Mouse (Mus musculus) embryonic facial prominence, embryonic 10.5 days (tissue): Measurements from ENCODE around the gene Tecpr1. TPM values are rescaled to one million over a fixed set of nuclear protein-coding genes. Genes with fewer than 3 reads are reported as not detected.
A peak's percentile ranks its signal among the peaks of the same experiment; 100 is the strongest.

Experiments used
- DNase-seq: peaks from one replicate; pipeline ENCODE4 v3.0.0-alpha.2; 2017; ENCODE audit warnings: low spot score
- H3K27ac ChIP-seq: fragments of 300-500 bp; sonication (generic); replicated peaks from 2 replicates; pipeline ENCODE4 v1.5.1; 2016; ENCODE audit warnings: mild to moderate bottlenecking
- H3K27me3 ChIP-seq: fragments of 300-500 bp; sonication (generic); replicated peaks from 2 replicates; pipeline ENCODE4 v1.6.1; 2016; ENCODE audit warnings: low read depth, mild to moderate bottlenecking; ENCODE audit not compliant: poor library complexity, severe bottlenecking
- H3K36me3 ChIP-seq: fragments of 300-500 bp; sonication (generic); replicated peaks from 2 replicates; pipeline ENCODE4 v1.6.1; 2016; ENCODE audit warnings: mild to moderate bottlenecking, moderate library complexity
- H3K4me1 ChIP-seq: fragments of 300-500 bp; sonication (generic); 2 replicates; pipeline ENCODE4 v1.6.1; 2016
- H3K4me3 ChIP-seq: fragments of 300-500 bp; sonication (generic); 2 replicates; pipeline ENCODE4 v1.5.1; 2016; ENCODE audit warnings: mild to moderate bottlenecking, moderate library complexity
- H3K9me3 ChIP-seq: fragments of 300-500 bp; sonication (generic); 2 replicates; pipeline ENCODE4 v1.6.1; 2016; ENCODE audit warnings: mild to moderate bottlenecking
- WGBS: fragments of 180-500 bp; shearing (Covaris S2); methylation state at CpG from one replicate; pipeline ENCODE4 v1.1.7; 2016; 5-methylcytosine and 5-hydroxymethylcytosine counted together
- polyA plus RNA-seq: library from polyadenylated mRNA; unstranded; fragments of >200 nt; fragmentation: Nextera tagmentation; extraction: Ambion mirVana; gene quantifications from 2 replicates; pipeline ENCODE4 v1.2.1, GENCODE M21; 2016

Tecpr1 gene
- polyA plus RNA-seq, 1 experiment from 2014 or later: 21.1 TPM

GRCm38 (mm10) chr5:144183248-144183559 lies 40.2 kb downstream of the Tecpr1 start:
- H3K4me3 ChIP-seq: no peak overlapping the region
- H3K27ac ChIP-seq: no peak overlapping the region
- peaks cover 80% of the 10 kb centered on the region for H3K36me3 ChIP-seq
- no peak for DNase-seq
- no peaks in the 10 kb centered on the region for H3K4me1 ChIP-seq
- WGBS: 81% methylated on average over 8 of the region's 8 CpGs
- no peaks in the 10 kb centered on the region for H3K9me3 ChIP-seq
- no peaks in the 10 kb centered on the region for H3K27me3 ChIP-seq

GRCm38 (mm10) chr5:144182542-144183247 lies 40.7 kb downstream of the Tecpr1 start:
- Histone ChIP-seq H3K9me3 (no peaks in the 10 kb centered on the region), H3K27me3 (no peaks in the 10 kb centered on the region), H3K36me3 (peaks cover 82% of the 10 kb centered on the region), H3K4me3 (no peak overlapping the region), H3K27ac (no peak overlapping the region), H3K4me1 (no peaks in the 10 kb centered on the region)
- DNase-seq: no peak
- WGBS: 80% methylated on average over 20 of the region's 20 CpGs

GRCm38 (mm10) chr5:144181249-144181648 lies 42.2 kb downstream of the Tecpr1 start:
- Histone ChIP-seq H3K27me3 (no peaks in the 10 kb centered on the region), H3K36me3 (peaks cover 88% of the 10 kb centered on the region), H3K4me1 (no peaks in the 10 kb centered on the region), H3K9me3 (no peaks in the 10 kb centered on the region), H3K27ac (no peak overlapping the region), H3K4me3 (no peak overlapping the region)
- WGBS: 96% methylated on average over 7 of the region's 7 CpGs
- no peak for DNase-seq

- H3K4me3 ChIP-seq: no peak overlapping the region
- H3K36me3 ChIP-seq: peaks cover 91% of the 10 kb centered on the region
- H3K27ac ChIP-seq: no peak overlapping the region
- DNase-seq: no peak
- no peaks in the 10 kb centered on the region for H3K9me3 ChIP-seq
- WGBS: 80% methylated on average over 6 of the region's 6 CpGs
- no peaks in the 10 kb centered on the region for H3K27me3 ChIP-seq
- no peaks in the 10 kb centered on the region for H3K4me1 ChIP-seq
These were observed 45.2 kb downstream of the Tecpr1 start for GRCm38 (mm10) chr5:144178216-144178615.

- H3K4me1 ChIP-seq: no peaks in the 10 kb centered on the region
- 93% methylated on average over 18 of the region's 18 CpGs for WGBS
- H3K27ac ChIP-seq: no peak overlapping the region
- H3K36me3 ChIP-seq: peaks cover 96% of the 10 kb centered on the region
- H3K9me3 ChIP-seq: no peaks in the 10 kb centered on the region
- no peaks in the 10 kb centered on the region for H3K27me3 ChIP-seq
- H3K4me3 ChIP-seq: no peak overlapping the region
- no peak for DNase-seq
These were observed 49.8 kb downstream of the Tecpr1 start for GRCm38 (mm10) chr5:144173648-144174047.

- Histone ChIP-seq H3K36me3 (peaks cover 86% of the 10 kb centered on the region), H3K27ac (no peak overlapping the region), H3K27me3 (no peaks in the 10 kb centered on the region), H3K4me3 (no peak overlapping the region), H3K9me3 (no peaks in the 10 kb centered on the region), H3K4me1 (no peaks in the 10 kb centered on the region)
- DNase-seq: no peak
- WGBS: 91% methylated on average over 8 of the region's 8 CpGs
These were observed 54.0 kb downstream of the Tecpr1 start for GRCm38 (mm10) chr5:144169275-144169975.

- Histone ChIP-seq H3K36me3 (peaks cover 84% of the 10 kb centered on the region), H3K9me3 (no peaks in the 10 kb centered on the region), H3K27me3 (no peaks in the 10 kb centered on the region), H3K4me1 (peaks cover 6% of the 10 kb centered on the region; the same call in 1 of the 2 replicates), H3K27ac (no peak overlapping the region), H3K4me3 (no peak overlapping the region)
- no peak for DNase-seq
- WGBS: 86% methylated on average over 3 of the region's 3 CpGs
These were observed 57.7 kb downstream of the Tecpr1 start for GRCm38 (mm10) chr5:144165756-144166155.

GRCm38 (mm10) chr5:144162813-144163517 lies 60.5 kb downstream of the Tecpr1 start:
- no peak overlapping the region for H3K4me3 ChIP-seq
- peaks cover 90% of the 10 kb centered on the region for H3K36me3 ChIP-seq
- no peaks in the 10 kb centered on the region for H3K9me3 ChIP-seq
- H3K27me3 ChIP-seq: no peaks in the 10 kb centered on the region
- no peak for DNase-seq
- 84% methylated on average over 10 of the region's 10 CpGs for WGBS
- H3K27ac ChIP-seq: no peak overlapping the region
- H3K4me1 ChIP-seq: peaks cover 6% of the 10 kb centered on the region; the same call in 1 of the 2 replicates

- DNase-seq: no peak
- no peak overlapping the region for H3K27ac ChIP-seq
- peaks cover 93% of the 10 kb centered on the region for H3K36me3 ChIP-seq
- no peaks in the 10 kb centered on the region for H3K27me3 ChIP-seq
- peaks cover 6% of the 10 kb centered on the region; the same call in 1 of the 2 replicates for H3K4me1 ChIP-seq
- H3K4me3 ChIP-seq: no peak overlapping the region
- no peaks in the 10 kb centered on the region for H3K9me3 ChIP-seq
- WGBS: 86% methylated on average over 5 of the region's 5 CpGs
These were observed 61.2 kb downstream of the Tecpr1 start for GRCm38 (mm10) chr5:144162080-144162812.

GRCm38 (mm10) chr5:144159137-144159536 lies 64.3 kb downstream of the Tecpr1 start:
- WGBS: 93% methylated on average over 8 of the region's 8 CpGs
- Histone ChIP-seq H3K36me3 (peaks cover 69% of the 10 kb centered on the region), H3K9me3 (no peaks in the 10 kb centered on the region), H3K4me1 (peaks cover 6% of the 10 kb centered on the region; the same call in 1 of the 2 replicates), H3K4me3 (no peak overlapping the region), H3K27me3 (no peaks in the 10 kb centered on the region), H3K27ac (no peak overlapping the region)
- DNase-seq: no peak

- Histone ChIP-seq H3K27me3 (no peaks in the 10 kb centered on the region), H3K4me3 (no peak overlapping the region), H3K9me3 (no peaks in the 10 kb centered on the region), H3K36me3 (peaks cover 64% of the 10 kb centered on the region), H3K4me1 (peaks cover 6% of the 10 kb centered on the region; the same call in 1 of the 2 replicates), H3K27ac (no peak overlapping the region)
- WGBS: 55% methylated on average over 4 of the region's 4 CpGs
- no peak for DNase-seq
These were observed 64.8 kb downstream of the Tecpr1 start for GRCm38 (mm10) chr5:144158604-144159003.

- DNase-seq: peak; percentile 57
- no peaks in the 10 kb centered on the region for H3K4me1 ChIP-seq
- no peaks in the 10 kb centered on the region for H3K9me3 ChIP-seq
- no peak overlapping the region for H3K4me3 ChIP-seq
- H3K36me3 ChIP-seq: peaks cover 56% of the 10 kb centered on the region
- 44% methylated on average over 7 of the region's 7 CpGs for WGBS
- no peak overlapping the region for H3K27ac ChIP-seq
- no peaks in the 10 kb centered on the region for H3K27me3 ChIP-seq
These were observed 68.9 kb downstream of the Tecpr1 start for GRCm38 (mm10) chr5:144154528-144154927.
